Comparison of ENCODE assay signal across 1 mouse cellular context in the genomic region with DNA sequence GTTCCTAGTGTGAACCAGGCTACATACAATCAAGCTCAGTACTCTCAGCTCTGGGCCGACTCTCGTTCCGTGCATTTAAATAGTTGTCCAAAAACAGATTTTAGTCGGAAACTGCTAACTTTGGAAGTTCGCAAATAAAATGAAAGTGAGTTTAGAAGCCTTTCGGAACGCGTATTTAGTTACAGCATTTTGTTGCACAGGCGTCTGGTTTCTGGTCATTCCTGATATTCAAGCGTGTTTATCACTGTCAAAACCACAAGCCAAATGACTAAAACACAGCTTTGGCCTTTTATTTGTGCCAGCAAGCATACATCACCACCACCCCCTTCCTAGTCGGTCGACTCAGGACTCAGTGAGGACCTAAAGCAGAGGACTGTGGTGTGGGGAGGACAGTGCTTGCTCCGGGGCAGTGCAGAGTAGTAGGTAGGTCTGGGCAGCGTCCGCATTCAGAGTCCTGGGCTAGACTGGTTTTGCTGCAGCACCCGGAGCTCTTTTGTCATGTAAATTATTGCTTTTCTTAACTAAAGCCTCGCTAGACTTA.
TF ChIP-seq lines count a peak whose summit lies in the region.

No protein-coding gene starts in this region.

TF ChIP-seq in CH12.LX, 34 proteins besides CTCF, POLR2A, EP300 and RAD21 (continued from another document):
- TF ChIP-seq USF2 (conservative IDR thresholded peaks at IDR 0.05; ENCODE audit: low read depth, low read length): no peak
- no peak for TF ChIP-seq SMC3 (IDR thresholded peaks at IDR 0.05; ENCODE audit: low read depth, low read length)
- no peak for TF ChIP-seq SIN3A (IDR thresholded peaks at IDR 0.05; ENCODE audit: low read length)
- TF ChIP-seq MAX (IDR thresholded peaks at IDR 0.05; ENCODE audit: low read length): no peak
- no peak for TF ChIP-seq TCF12 (IDR thresholded peaks at IDR 0.05; ENCODE audit: low read depth, low read length)
- TF ChIP-seq JUND (conservative IDR thresholded peaks at IDR 0.05; ENCODE audit: low read depth, low read length): no peak
- no peak for TF ChIP-seq POLR2AphosphoS2 (IDR thresholded peaks at IDR 0.05; ENCODE audit: low read depth, low read length)
- no peak for TF ChIP-seq MAZ (IDR thresholded peaks at IDR 0.05; ENCODE audit: low read depth, low read length)
- no peak for TF ChIP-seq E2F4 (IDR thresholded peaks at IDR 0.05; ENCODE audit: insufficient replicate concordance, low read depth, low read length)
TF ChIP-seq in CH12.LX: peak in this region for 0.
